Mouse (Mus musculus): ENCODE results near the gene Pdcd10.

Gene Pdcd10

DNA sequence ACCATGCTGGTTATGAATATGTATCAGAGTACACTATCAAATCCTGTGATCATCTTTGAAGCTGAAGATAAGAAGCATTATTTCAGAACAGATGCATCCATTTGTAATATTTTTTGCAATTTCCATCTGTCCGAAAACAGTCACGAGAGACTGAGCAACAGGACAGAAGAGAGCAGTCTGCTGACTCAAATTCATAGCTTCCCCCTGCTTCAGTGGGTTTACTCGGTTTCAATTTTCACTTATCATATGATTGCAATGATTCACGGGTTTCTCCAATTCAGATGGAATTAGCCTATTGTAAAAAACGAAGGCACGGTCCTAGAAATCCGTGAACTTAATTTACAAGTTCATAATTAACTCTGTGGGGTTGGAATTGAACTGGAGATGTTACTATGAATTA lies 88.5 kb downstream of the Pdcd10 start:
- no peak for DNase-seq
